Mouse (Mus musculus) urinary bladder, postnatal 4 days (tissue): ENCODE results near the gene Tmtc2.

Experiments
- DNase-seq, 2 experiments: peaks; one replicate each; pipeline ENCODE4 v3.0.0; 2021 to 2022; ENCODE audit warnings: low spot score in 2 of 2

Tmtc2 gene

DNA sequence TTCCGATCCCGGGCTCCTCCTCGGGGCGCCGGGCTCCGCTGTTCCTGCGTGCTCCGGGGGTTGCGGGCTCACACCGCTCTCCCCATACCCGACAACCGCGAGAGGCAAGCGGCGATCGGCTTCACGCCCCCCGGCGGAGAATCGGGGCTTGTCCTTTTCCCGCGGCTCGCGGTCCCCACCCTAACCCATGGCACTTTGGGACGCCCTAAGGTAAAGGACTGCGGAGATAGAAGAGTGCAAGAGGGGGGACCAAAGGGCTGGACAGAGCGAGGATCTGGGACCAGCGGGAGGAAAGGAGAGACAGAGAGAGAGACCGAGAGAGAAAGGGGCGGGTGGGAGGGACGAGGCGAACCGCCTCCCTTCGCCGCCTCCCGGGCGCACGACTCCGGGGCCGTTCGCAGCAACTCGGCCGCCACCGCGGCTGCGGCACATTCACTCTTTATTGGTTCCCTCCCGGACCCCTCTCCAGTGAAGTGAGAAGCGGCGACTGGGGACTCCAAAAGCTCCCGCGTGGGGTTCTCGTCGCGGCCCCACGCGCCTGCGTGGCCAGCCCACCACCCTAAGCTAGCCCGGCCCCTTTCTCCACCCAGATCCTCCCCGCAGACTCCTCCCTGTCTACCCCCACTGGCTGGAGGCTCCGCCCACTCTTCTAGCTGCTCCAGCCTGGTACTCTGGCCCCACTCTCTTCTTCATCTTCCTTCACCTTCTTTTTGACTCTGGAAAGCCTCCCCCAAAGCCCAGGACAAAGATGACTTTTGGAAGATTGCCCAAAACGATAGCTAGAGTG is at the start of gene Tmtc2:
Gene Tmtc2, minus strand, starts transcription at position 544 of the 787 bp plus-strand sequence.
- peak; percentile 84 to 87 for DNase-seq

- DNase-seq = no peak
These were observed 37.9 kb upstream of the Tmtc2 start for GRCm38 (mm10) chr10:105612117-105612516.

GRCm38 (mm10) chr10:105598826-105599225 is 24.6 kb upstream of the Tmtc2 start:
- DNase-seq = no peak

GRCm38 (mm10) chr10:105597226-105597625 is 23.0 kb upstream of the Tmtc2 start:
- DNase-seq = no peak

GRCm38 (mm10) chr10:105595480-105596102 is 21.3 kb upstream of the Tmtc2 start:
- DNase-seq = no peak

DNA sequence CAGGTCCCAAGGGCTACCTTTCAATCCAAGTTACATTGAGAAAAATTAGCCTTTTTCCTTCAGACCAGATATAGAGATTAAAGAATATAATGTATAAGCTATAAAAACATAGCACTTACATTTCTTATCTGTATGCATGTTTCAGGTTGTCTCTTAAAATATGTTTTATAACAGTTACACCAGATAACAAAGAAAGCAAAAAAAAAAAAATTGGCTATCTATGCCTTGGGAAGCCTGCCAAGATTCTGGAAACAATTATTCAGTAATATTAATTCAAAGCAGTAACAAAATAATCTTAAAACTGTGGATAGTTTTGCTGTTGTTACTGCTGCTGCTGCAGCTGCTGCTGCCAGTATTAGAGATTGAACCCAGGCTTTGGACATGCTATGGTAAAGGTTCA is 13.9 kb upstream of the Tmtc2 start:
- DNase-seq = no peak

DNA sequence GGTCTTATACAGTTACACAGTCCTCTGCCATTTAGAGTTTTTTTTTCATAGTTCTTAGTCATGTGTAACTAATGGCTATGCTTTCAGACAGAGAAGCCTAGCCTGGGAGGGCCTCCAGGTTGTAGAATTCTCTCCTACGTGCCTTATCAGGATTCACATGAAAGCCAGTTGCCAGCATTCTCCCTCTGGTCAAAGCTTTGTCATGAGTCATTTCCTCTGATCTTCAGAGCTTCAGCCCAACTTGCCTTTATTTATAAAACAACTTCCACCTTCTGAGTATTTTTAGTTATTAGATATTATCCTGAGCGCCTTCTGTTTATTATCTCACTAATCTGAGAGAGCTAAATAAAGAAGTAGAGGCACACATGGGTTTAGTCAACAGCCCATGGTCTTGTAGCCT is 5.1 kb upstream of the Tmtc2 start:
- DNase-seq = no peak

- DNase-seq = no peak
These were observed 4.1 kb upstream of the Tmtc2 start for GRCm38 (mm10) chr10:105578291-105578845.

- DNase-seq = peak; percentile 86 to 95
These were observed 727 bp upstream of the Tmtc2 start for GRCm38 (mm10) chr10:105574695-105575660.

- DNase-seq = peak; percentile 35 to 60
These were observed 844 bp downstream of the Tmtc2 start for GRCm38 (mm10) chr10:105573306-105573907.

- no peak for DNase-seq
These were observed 1.4 kb downstream of the Tmtc2 start for GRCm38 (mm10) chr10:105572829-105573228.

- DNase-seq = no peak
These were observed 1.9 kb downstream of the Tmtc2 start for GRCm38 (mm10) chr10:105572301-105572700.

DNA sequence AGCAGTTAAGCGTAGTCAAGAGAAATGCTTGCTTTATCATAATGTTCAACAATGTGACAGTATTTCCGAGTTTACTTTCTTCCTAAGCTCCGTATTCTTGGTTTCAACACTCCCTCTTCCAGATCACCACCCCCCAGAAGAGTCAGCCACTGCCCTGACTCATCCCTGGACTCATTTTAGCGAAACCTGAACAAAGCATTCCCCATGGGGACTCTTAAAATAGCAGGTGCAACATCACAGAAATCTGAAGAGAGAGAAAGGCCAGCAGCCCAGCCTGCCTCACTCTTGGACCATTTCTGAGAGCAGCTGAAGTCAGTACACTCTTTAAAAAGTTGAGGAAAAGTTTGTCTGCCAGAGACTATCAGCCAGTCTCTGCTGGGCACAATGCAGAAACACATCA is 2.4 kb downstream of the Tmtc2 start:
- no peak for DNase-seq

DNA sequence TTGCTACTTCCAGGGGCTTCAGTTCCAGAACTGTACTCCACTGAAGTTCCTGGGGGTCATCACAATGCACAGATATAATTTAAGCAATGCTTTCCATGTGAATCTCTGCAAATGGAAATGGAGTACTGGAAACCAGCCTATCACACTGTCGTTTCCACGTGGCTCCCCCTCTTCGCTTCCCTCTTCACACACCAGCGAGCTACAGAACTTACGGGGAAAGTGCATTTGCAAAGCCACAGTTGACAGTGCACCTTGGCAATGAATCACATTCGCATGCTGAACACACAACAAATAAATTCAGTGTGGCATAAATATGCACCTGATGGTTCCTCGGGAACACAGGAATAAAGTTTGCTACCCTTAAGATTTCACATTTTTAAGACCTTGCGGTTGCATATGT is 3.2 kb downstream of the Tmtc2 start:
- DNase-seq = no peak

DNA sequence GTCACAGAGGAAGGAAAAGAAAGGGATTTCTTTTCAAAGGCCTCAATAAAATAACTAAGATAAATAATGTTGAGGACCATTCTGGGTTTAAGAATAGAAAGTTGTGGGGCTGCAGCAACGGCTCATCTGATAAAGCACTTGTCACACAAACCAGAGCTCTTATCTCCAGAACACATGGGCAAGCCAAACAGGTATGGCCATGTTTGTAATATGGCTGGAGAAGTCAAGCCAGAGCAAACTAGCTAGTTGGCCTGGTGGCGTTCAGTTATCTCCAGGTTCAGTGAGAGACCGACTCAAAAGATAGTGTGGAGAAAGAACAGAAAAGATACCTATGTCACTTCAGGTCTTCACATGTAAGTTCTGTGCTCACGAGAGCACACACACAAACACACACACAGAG is 4.7 kb downstream of the Tmtc2 start:
- DNase-seq = no peak

DNA sequence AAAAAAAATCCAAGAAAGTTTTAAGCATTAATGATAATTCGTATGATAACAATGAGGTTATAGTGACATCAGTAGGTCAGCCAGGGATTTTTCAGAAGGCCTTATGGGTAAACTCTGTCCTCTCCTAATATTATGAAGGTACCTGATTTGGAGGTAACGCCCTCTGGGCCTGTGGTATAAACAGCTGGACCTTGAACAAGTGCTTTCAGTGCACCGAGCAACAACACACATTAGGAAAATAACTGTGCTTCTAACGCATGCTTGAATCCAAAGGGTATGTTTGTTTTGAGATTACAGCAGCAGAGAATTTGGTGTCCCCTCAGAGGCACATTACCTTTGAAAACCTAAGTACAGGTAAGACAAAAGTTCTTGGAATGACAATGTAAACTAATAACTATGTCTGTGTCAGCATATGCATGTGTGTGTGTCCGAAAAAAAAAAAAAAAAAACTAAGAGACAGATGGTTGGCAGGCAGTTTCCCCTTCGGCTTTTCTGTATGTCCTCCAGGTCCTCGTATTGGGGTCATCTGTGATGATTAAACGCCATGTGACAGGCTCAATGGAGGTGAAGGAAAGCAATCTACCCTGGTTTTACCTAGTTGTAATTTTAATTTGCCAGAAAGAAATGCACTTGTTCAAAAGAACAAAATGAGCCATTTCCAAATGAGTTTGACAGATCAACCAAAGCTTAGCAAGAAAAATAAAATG is 6.3 kb downstream of the Tmtc2 start:
- DNase-seq = no peak

DNA sequence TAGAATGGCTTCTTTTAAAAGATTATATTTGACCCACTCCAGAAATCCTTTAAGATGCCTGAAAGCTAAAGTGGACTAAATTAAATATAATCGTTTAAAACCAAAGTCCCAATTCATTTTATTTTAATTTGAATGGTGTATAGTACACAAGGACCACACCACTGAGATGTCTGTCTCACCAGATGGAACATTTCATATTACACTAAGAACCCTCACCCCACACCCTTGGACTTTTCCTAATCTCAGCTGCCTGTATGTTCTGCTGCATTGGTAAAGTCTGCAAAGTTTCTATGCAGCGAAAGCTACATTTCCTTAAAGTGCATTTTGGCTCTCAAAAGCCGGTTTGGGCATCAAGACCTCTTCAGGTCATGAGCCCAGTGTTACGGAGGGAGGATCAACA is 12.7 kb downstream of the Tmtc2 start:
- DNase-seq = no peak

DNA sequence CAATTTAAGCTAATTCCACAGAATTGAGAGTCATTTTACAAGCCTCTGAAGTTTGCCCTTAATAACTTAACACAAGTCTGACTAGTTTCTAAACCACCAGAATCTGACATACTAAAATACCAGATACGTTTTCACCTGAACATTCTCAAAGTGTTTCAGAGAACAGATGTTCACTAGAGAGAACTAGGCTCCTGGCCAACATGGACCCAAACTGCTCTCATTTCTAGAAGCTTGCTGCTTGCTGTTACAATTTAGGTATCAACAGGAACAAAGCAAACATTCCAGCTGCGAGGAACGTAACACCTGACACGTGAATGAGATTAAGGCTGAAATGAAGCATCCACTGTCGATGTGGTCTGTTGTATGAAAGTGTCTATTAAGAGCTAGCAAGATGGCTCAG is 16.7 kb downstream of the Tmtc2 start:
- DNase-seq = no peak

GRCm38 (mm10) chr10:105556890-105557572 is 17.2 kb downstream of the Tmtc2 start:
- no peak for DNase-seq

- DNase-seq = no peak
These were observed 20.1 kb downstream of the Tmtc2 start for GRCm38 (mm10) chr10:105554153-105554552.
